Mouse (Mus musculus) limb, embryonic 12.5 days (tissue): ENCODE measurements around the gene Cngb1. TPM values are rescaled to one million over a fixed set of nuclear protein-coding genes. Genes with fewer than 3 reads are reported as not detected.

Source experiments
- polyA plus RNA-seq: library from polyadenylated mRNA; unstranded; fragments of >200 nt; fragmentation: Nextera tagmentation; extraction: Ambion mirVana; gene quantifications from 2 replicates; pipeline ENCODE4 v1.2.1, GENCODE M21; 2016

The Cngb1 gene
- polyA plus RNA-seq, 1 experiment from 2014 or later, result 0.26 TPM

Other genes with a start within 250 kb of the Cngb1 start
- gene Katnb1, start 225.4 kb downstream of the Cngb1 start, polyA plus RNA-seq, result 26.7 and 27.6 TPM in 2 replicates
- gene Kifc3, start 103.8 kb downstream of the Cngb1 start, polyA plus RNA-seq, result 16.4 and 16.5 TPM in 2 replicates
- 0.56 TPM in 1 of 2 replicates, not detected in the other for gene Tepp, start 4.0 kb upstream of the Cngb1 start, polyA plus RNA-seq
- 11.3 and 12.9 TPM in 2 replicates for gene Zfp319, start 25.4 kb upstream of the Cngb1 start, polyA plus RNA-seq
- 39.7 and 40.9 TPM in 2 replicates for gene Usb1, start 25.7 kb upstream of the Cngb1 start, polyA plus RNA-seq
- 12.5 and 13.8 TPM in 2 replicates for gene Mmp15, start 45.7 kb upstream of the Cngb1 start, polyA plus RNA-seq
- gene Cfap20, start 128.3 kb upstream of the Cngb1 start, polyA plus RNA-seq, result 136 and 144 TPM in 2 replicates
- gene Csnk2a2, start 183.5 kb upstream of the Cngb1 start, polyA plus RNA-seq, result 12.6 and 14.0 TPM in 2 replicates
- not detected in 2 replicates for gene Ccdc113, start 227.5 kb upstream of the Cngb1 start, polyA plus RNA-seq